Mouse (Mus musculus) gonadal fat pad, adult 2 months (tissue): Measurements from ENCODE around the gene Rpl27. TPM values are rescaled to one million over a fixed set of nuclear protein-coding genes. Genes with fewer than 3 reads are reported as not detected.
"Not testable (repeated sequence)": the region's sequence is repeated elsewhere in the genome, so short reads cannot be mapped to it uniquely, and the experiment has no call there.

Source experiments
- DNase-seq: peaks from one replicate; pipeline ENCODE4 v3.0.0-alpha.2; 2012; ENCODE audit warnings: low read depth
- polyA plus RNA-seq: library from polyadenylated mRNA; depleted of rRNA; stranded (reverse); fragments of >200 nt; gene quantifications from 2 replicates; pipeline ENCODE4 v1.2.3, GENCODE M21; 2012

The Rpl27 gene
- polyA plus RNA-seq, 1 experiment, result 583 TPM

DNA sequence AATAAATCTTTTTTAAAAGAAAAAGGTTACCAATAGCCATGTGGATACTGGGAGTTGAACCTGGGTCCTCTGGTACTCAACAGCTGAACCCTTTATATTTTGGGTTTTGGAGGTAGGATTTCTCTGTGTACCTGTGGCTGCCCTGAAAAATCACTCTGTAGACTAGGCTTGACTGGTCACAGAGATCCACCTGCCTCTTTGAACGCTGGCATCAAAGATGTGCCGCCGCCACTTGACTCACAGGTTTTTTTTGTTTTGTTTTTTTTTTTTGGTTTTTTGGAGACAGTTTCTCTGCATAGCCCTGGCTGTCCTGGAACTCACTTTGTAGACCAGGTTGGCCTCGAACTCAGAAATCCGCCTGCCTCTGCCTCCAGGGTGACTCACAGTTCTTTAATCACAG is 5.7 kb downstream of the Rpl27 start:
- no peak for DNase-seq

DNA sequence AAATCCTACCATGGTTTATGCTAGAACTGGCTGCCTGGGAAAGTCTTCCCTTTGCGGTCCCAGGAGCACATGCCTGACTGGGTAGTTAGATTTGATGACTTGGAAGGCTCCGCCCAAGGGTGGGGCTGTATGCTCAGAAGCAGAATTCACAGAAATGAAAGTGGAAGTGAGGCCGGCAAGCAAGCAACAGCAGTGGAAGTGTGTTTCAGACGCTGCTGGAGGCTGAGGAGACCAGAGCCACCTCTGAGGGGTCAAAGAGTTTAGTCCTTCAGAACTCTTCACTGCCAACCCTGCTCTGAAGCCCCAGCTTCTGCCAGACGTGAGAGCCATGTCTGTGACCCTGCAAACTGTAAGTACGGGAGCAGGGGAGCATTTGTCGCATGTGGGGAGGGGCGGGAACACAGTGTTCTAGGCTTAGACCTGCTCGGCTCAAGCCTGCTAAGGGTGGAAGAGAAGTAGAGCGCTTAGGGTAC is 6.2 kb downstream of the Rpl27 start, which contains the start of gene Ifi35:
Gene Ifi35 (plus strand): TSS at position 134 of the 473 bp plus-strand sequence.
- DNase-seq, result no peak

GRCm38 (mm10) chr11:101448899-101449298 is 6.8 kb downstream of the Rpl27 start:
- DNase-seq, result no peak

GRCm38 (mm10) chr11:101449596-101449995 is 7.5 kb downstream of the Rpl27 start:
- DNase-seq, result not testable (repeated sequence)

DNA sequence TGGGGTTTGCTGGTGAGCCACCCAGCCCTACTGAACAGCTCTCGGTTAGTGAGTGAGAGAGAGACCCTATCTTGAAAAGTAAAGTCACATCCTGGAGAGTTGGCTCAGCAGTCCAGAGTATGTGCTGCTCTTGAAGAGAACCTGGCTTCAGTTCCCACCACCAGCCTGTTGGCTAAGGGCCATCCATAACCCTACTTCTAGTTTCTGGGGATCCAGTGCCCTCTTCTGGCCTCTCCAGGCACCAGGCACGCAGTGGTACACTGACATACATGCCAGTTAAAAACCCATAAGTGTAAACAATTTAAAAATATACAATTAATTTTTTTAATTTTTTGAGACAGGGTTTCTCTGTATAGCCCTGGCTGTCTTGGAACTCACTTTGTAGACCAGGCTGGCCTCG is 8.3 kb downstream of the Rpl27 start:
- no peak for DNase-seq

DNA sequence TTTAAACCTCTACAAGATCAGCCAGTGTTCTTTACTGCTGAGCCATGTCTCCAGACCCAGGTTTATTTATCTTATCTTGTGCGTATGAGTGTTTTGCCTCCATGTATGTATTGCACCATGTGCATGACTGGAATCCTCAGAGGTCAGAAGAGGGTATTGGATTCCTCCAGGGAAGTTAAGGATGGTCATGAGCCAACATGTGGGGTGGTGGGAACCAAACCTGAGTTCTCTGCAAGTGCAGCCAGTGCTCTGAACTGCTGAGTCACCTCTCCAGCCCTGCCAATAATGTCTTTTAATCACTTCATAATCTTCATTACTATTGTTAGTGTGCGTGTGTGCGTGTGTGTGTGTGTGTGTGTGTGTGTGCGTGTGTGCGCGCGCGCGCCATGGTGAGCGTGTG is 9.4 kb downstream of the Rpl27 start:
- peak; percentile 70 for DNase-seq

- DNase-seq, result peak; percentile 65
Measured at GRCm38 (mm10) chr11:101452093-101452774, 10.1 kb downstream of the Rpl27 start.

DNA sequence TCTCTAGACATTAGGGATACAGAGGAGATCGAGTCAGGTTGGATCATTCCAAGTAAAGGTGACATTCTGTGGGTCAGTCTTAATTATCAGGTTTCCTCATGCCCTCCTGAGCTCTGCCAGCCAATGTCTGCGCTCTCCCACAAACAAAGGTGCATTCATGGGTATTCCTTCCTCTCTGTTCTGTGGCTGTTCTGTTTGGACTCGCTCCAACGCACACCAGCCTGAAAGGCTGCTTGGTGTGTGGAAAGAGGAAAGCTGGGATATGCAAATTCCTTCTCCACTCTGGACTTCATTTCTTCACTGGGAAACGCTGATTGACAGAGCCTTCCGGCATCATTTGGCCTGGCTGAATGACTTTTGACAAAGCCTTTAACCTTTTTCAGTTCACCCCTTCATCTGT is 12.6 kb downstream of the Rpl27 start:
- peak; percentile 87 for DNase-seq

DNA sequence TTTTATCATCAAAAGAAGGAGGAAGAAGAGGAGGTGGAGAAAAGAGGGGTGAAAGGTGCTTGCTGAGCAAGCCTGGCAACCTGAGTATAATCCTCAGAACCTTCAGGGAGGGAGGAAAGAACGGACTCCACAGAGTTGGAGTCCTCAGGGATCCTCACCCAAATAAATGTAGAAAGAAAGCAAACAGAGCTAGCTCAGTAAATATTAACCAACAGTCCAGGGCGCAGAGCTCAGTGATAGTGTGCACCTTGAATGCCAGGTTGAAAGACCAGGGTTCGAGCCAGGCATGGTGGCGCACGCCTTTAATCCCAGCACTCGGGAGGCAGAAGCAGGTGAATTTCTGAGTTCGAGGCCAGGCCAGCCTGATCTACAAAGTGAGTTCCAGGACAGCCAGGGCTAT is 13.5 kb downstream of the Rpl27 start:
- DNase-seq, result no peak

DNA sequence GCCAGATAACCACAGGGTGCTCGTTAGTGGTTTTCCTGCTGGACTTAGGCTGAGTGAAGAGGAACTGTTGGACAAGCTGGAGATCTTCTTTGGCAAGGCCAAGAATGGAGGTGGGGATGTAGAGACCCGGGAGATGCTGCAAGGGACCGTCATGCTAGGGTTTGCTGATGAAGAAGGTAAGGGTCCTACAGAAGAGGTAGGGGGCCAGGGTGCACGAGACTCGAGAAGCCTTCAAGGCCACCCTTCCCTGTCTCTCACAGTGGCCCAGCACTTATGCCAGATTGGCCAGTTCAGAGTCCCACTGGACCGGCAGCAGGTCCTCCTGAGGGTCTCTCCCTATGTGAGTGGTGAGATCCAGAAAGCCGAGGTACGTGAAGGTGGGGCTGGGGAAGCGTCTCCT is 15.5 kb downstream of the Rpl27 start:
- no peak for DNase-seq

DNA sequence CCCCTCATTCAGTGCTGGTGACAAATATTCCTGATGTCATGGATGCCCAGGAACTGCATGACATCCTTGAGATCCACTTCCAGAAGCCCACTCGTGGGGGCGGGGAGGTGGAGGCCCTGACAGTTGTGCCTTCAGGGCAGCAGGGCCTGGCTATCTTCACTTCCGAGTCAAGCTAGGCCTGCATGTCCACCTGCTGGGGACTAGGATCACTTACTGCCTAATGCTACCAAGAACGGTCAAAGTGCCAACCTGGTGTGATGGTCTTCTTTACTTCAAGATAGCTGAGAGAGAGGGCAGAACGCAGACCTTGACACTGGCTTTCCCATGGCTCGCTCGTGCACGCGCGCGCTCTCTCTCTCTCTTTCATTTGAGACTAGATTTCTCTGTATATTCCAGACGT is 16.1 kb downstream of the Rpl27 start:
- DNase-seq, result no peak

DNA sequence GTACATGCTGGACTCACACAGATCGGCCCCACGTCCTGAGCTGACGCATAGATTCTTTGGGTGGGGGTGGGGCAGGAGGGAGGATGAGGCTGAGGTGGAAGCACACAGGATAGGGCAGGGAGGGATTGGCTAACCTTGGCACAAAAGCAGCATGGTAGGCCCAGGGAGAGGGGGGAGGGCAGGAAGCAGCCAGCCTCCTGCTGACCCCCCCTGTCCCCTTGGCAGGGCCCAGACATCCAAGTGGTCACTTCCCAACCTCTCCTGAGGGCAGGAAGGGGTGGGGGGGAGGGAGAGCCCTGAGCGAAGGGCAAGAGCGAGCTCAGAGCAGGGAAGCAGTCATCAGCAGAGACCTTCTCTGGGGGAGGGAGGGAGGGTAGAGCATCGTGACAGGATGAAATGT is 17.6 kb downstream of the Rpl27 start:
- no peak for DNase-seq

DNA sequence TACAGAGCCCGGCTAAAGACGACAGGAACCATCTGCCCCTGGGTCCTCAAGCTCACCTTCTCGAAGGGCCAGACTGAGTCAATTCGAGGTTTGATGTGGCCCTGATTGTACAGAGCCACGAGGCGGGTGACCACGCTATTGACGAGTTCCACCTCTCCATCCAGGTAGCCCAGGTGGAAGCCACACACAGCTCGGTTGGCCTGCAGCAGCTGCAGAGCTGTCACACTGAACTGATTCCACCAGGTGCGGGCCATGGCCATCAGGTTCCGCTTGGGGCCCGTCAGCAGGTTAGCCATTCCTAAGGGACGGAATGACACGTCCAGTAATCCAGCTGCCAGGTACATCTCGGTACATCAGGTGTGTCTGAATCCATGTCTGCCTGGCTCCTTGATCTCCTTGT is 18.2 kb downstream of the Rpl27 start:
- no peak for DNase-seq

GRCm38 (mm10) chr11:101462141-101462540 is 20.0 kb downstream of the Rpl27 start:
- no peak for DNase-seq

DNA sequence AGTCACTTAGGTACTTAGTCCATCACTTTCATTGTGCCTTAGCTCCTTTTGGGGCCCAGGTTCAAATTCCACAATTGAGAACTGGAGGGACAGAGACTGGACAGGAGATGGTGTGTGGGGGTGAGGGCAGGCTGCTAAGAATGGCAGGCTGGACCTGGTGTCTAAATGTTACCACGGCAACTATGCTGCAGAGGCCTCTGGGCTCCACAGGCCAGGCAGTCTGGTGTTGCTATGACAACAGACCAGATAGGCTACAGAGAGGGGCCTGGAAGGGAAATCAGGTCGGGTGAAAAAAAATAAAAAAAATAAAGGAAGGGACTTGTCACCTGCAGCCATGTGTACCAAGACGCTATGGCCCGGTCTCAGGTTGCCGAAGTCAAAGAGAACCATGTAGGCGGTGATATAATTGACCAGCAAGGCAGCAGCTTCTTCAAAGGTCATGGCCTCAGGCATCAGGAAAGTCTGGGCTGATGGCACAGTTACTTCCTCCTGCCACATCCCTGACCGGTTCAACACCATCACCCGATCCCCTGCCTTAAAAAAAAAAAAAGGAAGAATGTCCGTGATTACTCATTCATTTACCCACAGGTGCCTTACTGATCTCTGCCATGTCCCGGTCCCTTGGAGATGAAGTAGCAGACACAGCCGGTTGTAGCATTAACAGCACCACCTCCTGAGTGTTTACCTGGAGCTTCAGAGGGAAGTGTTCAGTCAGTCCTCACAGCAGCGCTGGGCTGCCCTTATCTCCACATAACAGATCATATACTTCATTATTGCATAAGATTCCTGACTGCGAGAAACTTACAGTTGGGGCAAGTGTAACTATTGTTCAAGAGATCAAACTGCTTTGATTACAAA is 20.7 kb downstream of the Rpl27 start:
- DNase-seq, result no peak

- DNase-seq, result no peak
Measured at GRCm38 (mm10) chr11:101464211-101465100, 22.4 kb downstream of the Rpl27 start, which contains the start of gene Rnd2. Gene Rnd2, plus strand, starts transcription at chr11:101464999.

- no peak for DNase-seq
Measured at GRCm38 (mm10) chr11:101465101-101465868, 23.2 kb downstream of the Rpl27 start.

GRCm38 (mm10) chr11:101465869-101466551 is 23.9 kb downstream of the Rpl27 start, which contains the start of gene Vat1:
Gene Vat1, minus strand, starts transcription at chr11:101466230.
- no peak for DNase-seq

- not testable (repeated sequence) for DNase-seq
Measured at GRCm38 (mm10) chr11:101466552-101466950, 24.5 kb downstream of the Rpl27 start.
